Mouse (Mus musculus) kidney, postnatal 0 days (tissue): ENCODE measurements at regions not wholly inside any gene's neighbourhood (a gene's known extent, or its start where the extent isn't known, plus 50 kb on each side); places are given as distances from the start of the nearest gene placed in this dataset.

ENCODE experiments used
- ATAC-seq: fragments of 200-750 bp; cut with Nextera tagmentation; replicated peaks from 2 replicates; pipeline ENCODE4 v1.8.0; 2017; ENCODE audit warnings: low read depth, moderate number of reproducible peaks, moderate TSS enrichment, moderate library complexity; ENCODE audit not compliant: low FRiP score
- DNase-seq: peaks from one replicate; pipeline ENCODE4 v3.0.0-alpha.2; 2016; ENCODE audit warnings: low spot score
- H3K27ac ChIP-seq: fragments of 300-500 bp; sonication (generic); 2 replicates; pipeline ENCODE4 v1.5.1; 2014; ENCODE audit warnings: mild to moderate bottlenecking
- H3K27me3 ChIP-seq: fragments of 300-500 bp; sonication (generic); 2 replicates; pipeline ENCODE4 v1.6.1; 2014; ENCODE audit warnings: low read length, mixed read lengths; ENCODE audit not compliant: insufficient read depth
- H3K36me3 ChIP-seq: fragments of 300-500 bp; sonication (generic); 2 replicates; pipeline ENCODE4 v1.6.1; 2014; ENCODE audit warnings: low read length, mixed read lengths; ENCODE audit not compliant: insufficient read depth
- H3K4me1 ChIP-seq: fragments of 300-500 bp; sonication (generic); replicated peaks from 2 replicates; pipeline ENCODE4 v1.6.1; 2014; ENCODE audit warnings: antibody characterized with exemption, low read length, mixed read lengths; ENCODE audit not compliant: insufficient read depth
- H3K4me2 ChIP-seq: fragments of 300-500 bp; sonication (generic); 2 replicates; pipeline ENCODE4 v1.6.1; 2014; ENCODE audit warnings: mild to moderate bottlenecking, low read length, moderate library complexity, mixed read lengths
- H3K4me3 ChIP-seq: fragments of 300-500 bp; sonication (generic); replicated peaks from 2 replicates; pipeline ENCODE4 v1.5.1; 2014; ENCODE audit warnings: low read depth, low read length
- H3K9ac ChIP-seq: fragments of 300-500 bp; sonication (generic); 2 replicates; pipeline ENCODE4 v1.6.1; 2014; ENCODE audit warnings: low read depth, low read length
- H3K9me3 ChIP-seq: fragments of 300-500 bp; sonication (generic); replicated peaks from 2 replicates; pipeline ENCODE4 v1.6.1; 2016; ENCODE audit warnings: low read length, inconsistent platforms, mixed read lengths
- CTCF ChIP-seq: IDR thresholded peaks from 2 replicates; pipeline ENCODE4 v1.5.1; 2016; ENCODE audit warnings: antibody characterized with exemption, low read depth, mild to moderate bottlenecking, moderate library complexity
- WGBS: fragments of 180-500 bp; shearing (Covaris S2); extraction: QIAGEN DNeasy Blood & Tissue Kit; methylation state at CpG from one replicate; pipeline ENCODE4 v1.1.7; 2014; 5-methylcytosine and 5-hydroxymethylcytosine counted together

DNA sequence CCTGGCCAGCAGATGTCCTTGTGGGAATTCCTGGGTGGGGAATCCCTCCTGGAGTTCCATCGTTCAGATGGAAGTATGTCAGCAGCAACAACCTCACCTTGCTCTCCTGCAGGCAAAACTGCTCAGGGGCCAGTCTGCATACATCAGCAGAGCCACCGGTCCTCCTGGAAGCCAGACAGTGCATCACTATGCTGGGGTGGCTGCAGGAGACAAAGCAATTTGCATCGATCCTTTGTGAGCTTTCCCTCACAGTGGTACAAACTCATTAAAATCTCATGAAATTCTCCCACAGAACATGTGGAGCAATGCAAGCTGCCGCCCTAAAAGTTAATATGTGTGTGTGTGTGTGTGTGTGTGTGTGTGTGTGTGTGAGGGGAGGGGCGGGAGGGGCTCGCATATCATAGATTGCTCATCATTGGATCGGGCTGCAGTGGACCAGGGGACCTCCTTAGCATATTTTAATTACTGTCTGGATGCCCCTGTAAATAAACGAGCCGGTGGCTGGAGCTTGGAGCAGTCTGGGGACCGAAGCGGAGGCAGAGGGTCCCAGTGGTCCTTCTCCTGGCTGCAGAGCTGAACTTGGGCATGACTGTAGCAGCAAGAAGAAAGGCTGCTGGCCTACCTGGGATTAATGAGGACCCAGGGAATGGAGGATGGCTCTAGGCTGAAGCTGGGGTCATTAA is 597.8 kb downstream of the Vrk1 start:
- no peaks in the 10 kb centered on the region for H3K36me3 ChIP-seq
- WGBS, result 73% methylated on average over 11 of the region's 11 CpGs
- no peak for TF ChIP-seq CTCF
- no peak overlapping the region for H3K27ac ChIP-seq
- DNase-seq, result no peak
- no peak overlapping the region for H3K4me3 ChIP-seq
- H3K9ac ChIP-seq, result no peak overlapping the region
- no peaks in the 10 kb centered on the region for H3K27me3 ChIP-seq
- no peak for ATAC-seq
- no peaks in the 10 kb centered on the region for H3K4me1 ChIP-seq
- H3K4me2 ChIP-seq, result no peak overlapping the region
- no peaks in the 10 kb centered on the region for H3K9me3 ChIP-seq

DNA sequence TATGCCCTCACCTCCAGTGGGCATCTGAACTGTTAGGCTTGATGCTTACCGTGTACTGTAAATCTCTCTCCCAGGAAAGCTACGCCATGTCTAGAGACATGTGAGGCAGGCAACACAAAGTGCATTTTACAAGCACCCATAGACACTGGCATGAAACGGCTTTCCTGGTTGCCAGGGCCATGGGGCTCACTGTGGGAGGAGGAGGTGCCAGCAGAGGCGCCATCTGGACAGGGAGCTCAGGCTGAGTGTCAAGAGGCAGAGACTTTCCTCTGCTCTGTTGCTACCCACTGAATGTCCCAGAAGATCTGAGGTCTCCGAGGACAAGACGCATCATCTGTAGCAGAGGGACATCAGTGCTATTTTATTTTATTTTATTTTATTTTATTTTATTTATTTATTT is 608.7 kb downstream of the Vrk1 start:
- no peaks in the 10 kb centered on the region for H3K9me3 ChIP-seq
- H3K27ac ChIP-seq, result no peak overlapping the region
- no peak for ATAC-seq
- H3K36me3 ChIP-seq, result no peaks in the 10 kb centered on the region
- no peak overlapping the region for H3K9ac ChIP-seq
- H3K27me3 ChIP-seq, result no peaks in the 10 kb centered on the region
- no peak overlapping the region for H3K4me3 ChIP-seq
- no peak for TF ChIP-seq CTCF
- H3K4me2 ChIP-seq, result no peak overlapping the region
- no peaks in the 10 kb centered on the region for H3K4me1 ChIP-seq
- 92% methylated on average over 6 of the region's 6 CpGs for WGBS
- no peak for DNase-seq

GRCm38 (mm10) chr12:106626786-106627185 is 616.8 kb downstream of the Vrk1 start:
- no peak for TF ChIP-seq CTCF
- H3K4me1 ChIP-seq, result no peaks in the 10 kb centered on the region
- WGBS, result 68% methylated on average over 15 of the region's 15 CpGs
- ATAC-seq, result no peak
- no peaks in the 10 kb centered on the region for H3K36me3 ChIP-seq
- no peak overlapping the region for H3K27ac ChIP-seq
- H3K9ac ChIP-seq, result no peak overlapping the region
- H3K4me2 ChIP-seq, result no peak overlapping the region
- DNase-seq, result no peak
- no peaks in the 10 kb centered on the region for H3K27me3 ChIP-seq
- H3K9me3 ChIP-seq, result no peaks in the 10 kb centered on the region
- H3K4me3 ChIP-seq, result no peak overlapping the region

GRCm38 (mm10) chr12:106632566-106632965 is 622.5 kb downstream of the Vrk1 start:
- 81% methylated on average over 7 of the region's 7 CpGs for WGBS

DNA sequence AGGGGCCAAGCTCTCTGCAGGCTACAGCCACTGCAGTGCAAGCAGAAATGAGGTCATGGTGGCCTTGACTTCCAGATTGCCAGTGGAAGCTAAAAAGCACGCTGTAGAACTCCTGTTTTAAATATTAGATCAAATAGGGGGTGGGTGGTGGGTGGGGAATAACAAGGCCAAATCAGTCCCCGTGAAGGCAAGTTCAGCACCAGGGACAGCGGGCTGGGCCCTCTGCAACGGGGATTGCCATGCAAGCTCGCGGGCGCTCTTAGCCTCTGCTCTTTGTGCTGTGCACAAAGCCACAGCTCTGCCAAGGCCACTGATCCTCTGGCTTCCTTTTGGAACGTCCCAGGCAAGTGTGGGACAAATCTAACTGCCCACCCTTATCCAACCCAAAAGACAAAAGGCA is 623.1 kb downstream of the Vrk1 start:
- ATAC-seq (no peak), DNase-seq (peak; percentile 58)
- Histone ChIP-seq H3K27ac (no peak overlapping the region), H3K9ac (no peak overlapping the region), H3K4me1 (no peaks in the 10 kb centered on the region), H3K27me3 (no peaks in the 10 kb centered on the region), H3K36me3 (no peaks in the 10 kb centered on the region), H3K4me2 (no peak overlapping the region), H3K4me3 (no peak overlapping the region), H3K9me3 (no peaks in the 10 kb centered on the region)
- WGBS, result 4% methylated on average over 8 of the region's 8 CpGs
- TF ChIP-seq CTCF, result no peak

More at GRCm38 (mm10) chr12:106632566-106632965, 622.5 kb downstream of the Vrk1 start:
- Histone ChIP-seq H3K36me3 (no peaks in the 10 kb centered on the region), H3K9ac (no peak overlapping the region), H3K4me1 (no peaks in the 10 kb centered on the region), H3K27me3 (no peaks in the 10 kb centered on the region), H3K9me3 (no peaks in the 10 kb centered on the region), H3K27ac (no peak overlapping the region), H3K4me2 (no peak overlapping the region), H3K4me3 (no peak overlapping the region)
- TF ChIP-seq CTCF, result no peak
- DNase-seq (no peak), ATAC-seq (no peak)

GRCm38 (mm10) chr12:106658317-106658716 is 648.3 kb downstream of the Vrk1 start:
- no peak for TF ChIP-seq CTCF
- DNase-seq (no peak), ATAC-seq (no peak)
- no peak overlapping the region for H3K27ac ChIP-seq
- H3K27me3 ChIP-seq, result no peaks in the 10 kb centered on the region
- WGBS, result 11% methylated on average over 8 of the region's 8 CpGs
- H3K4me3 ChIP-seq, result no peak overlapping the region
- no peaks in the 10 kb centered on the region for H3K9me3 ChIP-seq
- H3K4me1 ChIP-seq, result no peaks in the 10 kb centered on the region
- no peaks in the 10 kb centered on the region for H3K36me3 ChIP-seq
- no peak overlapping the region for H3K9ac ChIP-seq
- no peak overlapping the region for H3K4me2 ChIP-seq
